Mouse (Mus musculus) neural tube, embryonic 15.5 days (tissue): Measurements from ENCODE around the gene Foxi2. TPM values are rescaled to one million over a fixed set of nuclear protein-coding genes. Genes with fewer than 3 reads are reported as not detected.

ENCODE experiments used
- ATAC-seq: fragments of 200-750 bp; cut with Nextera tagmentation; 2 replicates; pipeline ENCODE4 v1.8.0; 2017; ENCODE audit warnings: mild to moderate bottlenecking, moderate TSS enrichment, moderate library complexity; ENCODE audit not compliant: low FRiP score
- H3K27ac ChIP-seq: fragments of 300-500 bp; sonication (generic); replicated peaks from 2 replicates; pipeline ENCODE4 v1.5.1; 2015; ENCODE audit warnings: mild to moderate bottlenecking, inconsistent platforms
- H3K27me3 ChIP-seq: fragments of 300-500 bp; sonication (generic); replicated peaks from 2 replicates; pipeline ENCODE4 v1.6.1; 2015; ENCODE audit warnings: inconsistent platforms
- H3K36me3 ChIP-seq: fragments of 300-500 bp; sonication (generic); 2 replicates; pipeline ENCODE4 v1.6.1; 2015; ENCODE audit warnings: inconsistent platforms
- H3K4me1 ChIP-seq: fragments of 300-500 bp; sonication (generic); 2 replicates; pipeline ENCODE4 v1.6.1; 2015; ENCODE audit warnings: inconsistent platforms
- H3K4me2 ChIP-seq: fragments of 300-500 bp; sonication (generic); 2 replicates; pipeline ENCODE4 v1.6.1; 2015; ENCODE audit warnings: inconsistent platforms, mild to moderate bottlenecking, moderate library complexity
- H3K4me3 ChIP-seq: fragments of 300-500 bp; sonication (generic); replicated peaks from 2 replicates; pipeline ENCODE4 v1.5.1; 2015; ENCODE audit warnings: mild to moderate bottlenecking, inconsistent platforms
- H3K9ac ChIP-seq: fragments of 300-500 bp; sonication (generic); replicated peaks from 2 replicates; pipeline ENCODE4 v1.6.1; 2015; ENCODE audit warnings: mild to moderate bottlenecking, inconsistent platforms
- H3K9me3 ChIP-seq: fragments of 300-500 bp; sonication (generic); replicated peaks from 2 replicates; pipeline ENCODE4 v1.6.1; 2016; ENCODE audit warnings: inconsistent platforms
- WGBS: fragments of 180-500 bp; shearing (Covaris S2); methylation state at CpG from one replicate; pipeline ENCODE4 v1.1.7; 2015; ENCODE audit warnings: mixed read lengths; 5-methylcytosine and 5-hydroxymethylcytosine counted together
- polyA plus RNA-seq: library from polyadenylated mRNA; unstranded; fragments of >200 nt; fragmentation: Nextera tagmentation; extraction: Ambion mirVana; gene quantifications from 2 replicates; pipeline ENCODE4 v1.2.1, GENCODE M21; 2015

Gene Foxi2
- not detected in 2 replicates for polyA plus RNA-seq

DNA sequence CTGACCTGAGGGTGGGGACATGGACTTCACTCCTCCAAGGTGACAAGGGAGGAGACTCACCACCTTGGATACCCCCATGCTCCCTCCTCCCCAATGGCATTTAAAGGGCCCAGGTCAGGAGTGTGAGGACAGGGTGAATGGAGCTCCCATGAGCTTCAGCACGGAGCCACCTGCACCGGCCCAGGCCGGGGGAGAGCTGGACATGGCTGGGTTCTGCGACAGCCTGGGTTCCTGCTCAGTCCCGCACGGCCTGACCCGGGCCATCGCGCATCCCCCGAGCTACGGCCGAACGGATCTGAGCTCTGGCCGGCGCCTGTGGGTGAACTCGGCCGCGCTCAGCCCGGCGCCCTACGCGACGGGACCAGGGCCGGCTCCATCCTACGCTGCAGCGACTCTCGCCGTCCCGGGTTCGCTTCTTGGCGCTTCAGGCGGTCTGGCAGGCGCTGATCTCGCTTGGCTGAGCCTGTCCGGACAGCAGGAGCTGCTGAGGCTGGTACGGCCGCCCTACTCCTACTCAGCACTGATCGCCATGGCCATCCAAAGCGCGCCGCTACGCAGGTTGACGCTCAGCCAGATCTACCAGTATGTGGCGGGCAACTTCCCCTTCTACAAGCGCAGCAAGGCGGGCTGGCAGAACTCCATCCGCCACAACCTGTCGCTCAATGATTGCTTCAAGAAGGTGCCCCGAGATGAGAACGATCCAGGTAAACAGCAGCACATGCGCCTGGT lies at the start of gene Foxi2:
Foxi2 (plus strand) TSS at position 72 of the 729 bp plus-strand sequence.
- Histone ChIP-seq H3K27ac (no peak within 1 kb of the TSS), H3K27me3 (peaks cover 49% of the 10 kb centered on the region), H3K4me1 (peaks cover 10% of the 10 kb centered on the region; the same call in 1 of the 2 replicates), H3K4me3 (peak within 1 kb of the TSS; percentile 32), H3K9me3 (no peaks in the 10 kb centered on the region), H3K9ac (0 out of 2 replicates have a peak within 1 kb of the TSS, but pooled peaks have one; percentile 32), H3K4me2 (peak within 1 kb of the TSS; percentile 66), H3K36me3 (no peaks in the 10 kb centered on the region)
- WGBS = 4% methylated on average over 51 of the region's 51 CpGs
- no peak for ATAC-seq

DNA sequence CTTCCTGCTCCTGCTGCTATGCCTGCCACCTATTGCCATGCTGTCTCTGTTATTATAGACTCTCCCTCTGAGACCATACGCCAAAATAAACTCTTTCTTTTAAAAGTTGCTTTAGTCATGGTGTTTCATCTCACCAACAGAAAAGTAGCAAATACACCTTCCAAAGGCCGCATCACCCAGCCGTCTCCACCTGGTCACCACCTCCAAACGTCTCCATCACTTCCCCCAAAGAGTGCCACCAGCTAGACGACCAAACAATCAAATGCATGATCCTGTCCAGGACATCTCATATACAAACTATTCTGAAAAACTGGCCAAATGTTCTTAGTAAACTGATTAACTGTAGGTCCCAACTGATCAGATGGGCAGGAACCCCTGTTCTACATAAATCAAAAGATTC lies 45.5 kb upstream of the Foxi2 start:
- Histone ChIP-seq H3K27me3 (no peaks in the 10 kb centered on the region), H3K4me3 (no peak overlapping the region), H3K27ac (no peak overlapping the region), H3K36me3 (no peaks in the 10 kb centered on the region), H3K9ac (no peak overlapping the region), H3K4me2 (no peak overlapping the region), H3K4me1 (no peaks in the 10 kb centered on the region), H3K9me3 (no peaks in the 10 kb centered on the region)
- 94% methylated on average over 5 of the region's 5 CpGs for WGBS
- ATAC-seq = no peak

- no peaks in the 10 kb centered on the region for H3K9me3 ChIP-seq
- 0 out of 2 replicates have a peak, but pooled peaks cover 9% of the 10 kb centered on the region for H3K4me1 ChIP-seq
- peak; percentile 57; the same call in 1 of the 2 replicates for ATAC-seq
- no peak overlapping the region for H3K4me3 ChIP-seq
- no peaks in the 10 kb centered on the region for H3K36me3 ChIP-seq
- no peak overlapping the region for H3K9ac ChIP-seq
- H3K27me3 ChIP-seq = no peaks in the 10 kb centered on the region
- peak overlapping the region; percentile 31 for H3K4me2 ChIP-seq
- 57% methylated on average over 13 of the region's 13 CpGs for WGBS
- no peak overlapping the region; the same call in 1 of the 2 replicates for H3K27ac ChIP-seq
Observed at GRCm38 (mm10) chr7:135376048-135376447, 34.1 kb upstream of the Foxi2 start.

DNA sequence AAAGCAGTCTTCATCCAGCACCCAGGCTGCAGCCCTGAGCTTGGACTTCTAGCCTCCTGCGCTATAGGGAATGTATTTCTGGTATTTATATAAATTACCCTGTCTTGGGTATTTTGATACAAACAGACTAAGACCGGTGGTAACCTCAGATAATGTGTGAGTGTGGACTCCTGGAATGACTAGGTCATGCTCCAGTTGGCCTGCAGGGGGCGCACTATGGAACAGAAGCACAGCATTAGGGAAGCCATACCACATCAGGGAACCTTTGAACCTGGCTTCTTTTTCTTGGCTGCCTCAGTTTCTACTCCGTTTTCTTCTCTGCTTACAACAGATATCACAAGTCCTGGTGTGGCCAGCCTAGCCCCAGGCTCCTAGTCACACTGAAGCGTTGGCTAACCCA lies 33.2 kb upstream of the Foxi2 start:
- Histone ChIP-seq H3K9me3 (no peaks in the 10 kb centered on the region), H3K36me3 (no peaks in the 10 kb centered on the region), H3K9ac (no peak overlapping the region), H3K27ac (no peak overlapping the region; the same call in 1 of the 2 replicates), H3K4me2 (no peak overlapping the region), H3K4me3 (no peak overlapping the region), H3K4me1 (0 out of 2 replicates have a peak, but pooled peaks cover 9% of the 10 kb centered on the region), H3K27me3 (no peaks in the 10 kb centered on the region)
- ATAC-seq = no peak
- 66% methylated on average over 5 of the region's 5 CpGs for WGBS

- ATAC-seq = no peak
Observed at GRCm38 (mm10) chr7:135378331-135378730, 31.8 kb upstream of the Foxi2 start.

GRCm38 (mm10) chr7:135389039-135389438 lies 21.1 kb upstream of the Foxi2 start:
- Histone ChIP-seq H3K9me3 (no peaks in the 10 kb centered on the region), H3K27me3 (no peaks in the 10 kb centered on the region), H3K4me3 (no peak overlapping the region), H3K36me3 (no peaks in the 10 kb centered on the region), H3K4me1 (no peaks in the 10 kb centered on the region), H3K9ac (no peak overlapping the region), H3K27ac (no peak overlapping the region), H3K4me2 (no peak overlapping the region)
- no peak for ATAC-seq
- WGBS = 72% methylated on average over 3 of the region's 3 CpGs

More at GRCm38 (mm10) chr7:135378331-135378730, 31.8 kb upstream of the Foxi2 start:
- Histone ChIP-seq H3K27me3 (no peaks in the 10 kb centered on the region), H3K4me1 (0 out of 2 replicates have a peak, but pooled peaks cover 9% of the 10 kb centered on the region), H3K9ac (no peak overlapping the region), H3K9me3 (no peaks in the 10 kb centered on the region), H3K4me3 (no peak overlapping the region), H3K36me3 (no peaks in the 10 kb centered on the region), H3K4me2 (no peak overlapping the region), H3K27ac (no peak overlapping the region)
- 87% methylated on average over 5 of the region's 5 CpGs for WGBS

- WGBS = 5% methylated on average over 5 of the region's 5 CpGs
- ATAC-seq = no peak
- 0 out of 2 replicates have a peak, but pooled peaks cover 3% of the 10 kb centered on the region for H3K4me1 ChIP-seq
- H3K4me2 ChIP-seq = no peak overlapping the region
- H3K4me3 ChIP-seq = no peak overlapping the region
- no peaks in the 10 kb centered on the region for H3K9me3 ChIP-seq
- H3K27ac ChIP-seq = no peak overlapping the region
- H3K9ac ChIP-seq = no peak overlapping the region
- H3K36me3 ChIP-seq = no peaks in the 10 kb centered on the region
- H3K27me3 ChIP-seq = no peaks in the 10 kb centered on the region
Observed at GRCm38 (mm10) chr7:135392949-135393542, 17.1 kb upstream of the Foxi2 start.

DNA sequence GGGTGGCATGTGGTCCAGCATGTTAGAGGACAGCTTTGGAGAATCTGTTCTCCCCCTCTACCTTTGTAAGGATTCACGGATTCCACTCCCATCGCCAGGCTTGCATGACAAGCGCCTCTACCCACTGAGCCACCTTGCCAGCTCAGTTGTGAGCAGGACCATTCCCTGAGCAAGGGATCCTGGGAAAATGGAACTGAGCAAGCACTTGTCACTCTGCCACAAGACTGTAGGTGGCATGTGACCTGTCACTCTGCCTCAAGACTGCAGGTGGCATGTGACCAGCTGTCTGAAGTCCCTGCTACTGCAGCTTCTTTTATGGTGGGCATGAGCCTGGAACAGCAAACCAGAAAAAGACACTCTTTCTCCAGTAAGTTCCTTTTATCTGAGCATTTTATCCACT lies 15.7 kb upstream of the Foxi2 start:
- H3K27ac ChIP-seq = no peak overlapping the region
- no peaks in the 10 kb centered on the region for H3K36me3 ChIP-seq
- H3K9ac ChIP-seq = no peak overlapping the region
- no peak for ATAC-seq
- H3K4me2 ChIP-seq = no peak overlapping the region
- H3K4me3 ChIP-seq = no peak overlapping the region
- 91% methylated on average over 3 of the region's 3 CpGs for WGBS
- no peaks in the 10 kb centered on the region for H3K9me3 ChIP-seq
- H3K27me3 ChIP-seq = no peaks in the 10 kb centered on the region
- 0 out of 2 replicates have a peak, but pooled peaks cover 3% of the 10 kb centered on the region for H3K4me1 ChIP-seq

- Histone ChIP-seq H3K4me3 (no peak overlapping the region), H3K4me1 (0 out of 2 replicates have a peak, but pooled peaks cover 3% of the 10 kb centered on the region), H3K9me3 (no peaks in the 10 kb centered on the region), H3K27me3 (no peaks in the 10 kb centered on the region), H3K27ac (no peak overlapping the region), H3K9ac (no peak overlapping the region), H3K4me2 (no peak overlapping the region), H3K36me3 (no peaks in the 10 kb centered on the region)
- ATAC-seq = no peak
Observed at GRCm38 (mm10) chr7:135395242-135395641, 14.9 kb upstream of the Foxi2 start.

GRCm38 (mm10) chr7:135397096-135397495 lies 13.0 kb upstream of the Foxi2 start:
- Histone ChIP-seq H3K27ac (no peak overlapping the region), H3K4me3 (no peak overlapping the region), H3K36me3 (no peaks in the 10 kb centered on the region), H3K4me1 (0 out of 2 replicates have a peak, but pooled peaks cover 3% of the 10 kb centered on the region), H3K27me3 (no peaks in the 10 kb centered on the region), H3K4me2 (no peak overlapping the region), H3K9me3 (no peaks in the 10 kb centered on the region), H3K9ac (no peak overlapping the region)
- 42% methylated on average over 6 of the region's 6 CpGs for WGBS
- ATAC-seq = no peak

GRCm38 (mm10) chr7:135397874-135398273 lies 12.2 kb upstream of the Foxi2 start:
- WGBS = 53% methylated on average over 5 of the region's 5 CpGs
- no peak overlapping the region for H3K9ac ChIP-seq

DNA sequence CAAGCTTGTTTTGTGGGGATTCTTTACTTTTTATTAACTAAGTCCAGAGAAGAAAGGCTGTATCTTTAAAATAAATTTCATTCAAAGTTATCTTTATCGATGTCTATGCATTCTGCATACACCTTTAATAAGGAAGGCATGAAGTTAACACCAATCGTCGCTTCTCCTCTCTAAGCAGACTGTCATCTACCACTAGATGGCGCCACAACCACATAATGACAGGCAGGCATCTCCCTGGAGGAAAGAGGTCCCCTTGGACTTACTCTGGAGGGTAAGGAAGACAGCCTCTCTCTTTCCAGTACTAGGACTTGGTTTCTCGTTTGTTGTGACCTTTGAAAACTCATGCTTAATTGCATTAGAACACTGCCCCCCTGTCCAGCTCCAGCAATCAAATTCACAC lies 6.7 kb upstream of the Foxi2 start:
- ATAC-seq = no peak
- Histone ChIP-seq H3K36me3 (no peaks in the 10 kb centered on the region), H3K27me3 (peaks cover 18% of the 10 kb centered on the region), H3K4me2 (no peak overlapping the region), H3K27ac (no peak overlapping the region), H3K4me3 (no peak overlapping the region), H3K9me3 (no peaks in the 10 kb centered on the region), H3K9ac (no peak overlapping the region), H3K4me1 (no peaks in the 10 kb centered on the region)
- WGBS = 13% methylated on average over 5 of the region's 5 CpGs

More at GRCm38 (mm10) chr7:135397874-135398273, 12.2 kb upstream of the Foxi2 start:
- Histone ChIP-seq H3K4me3 (no peak overlapping the region), H3K27me3 (peaks cover 6% of the 10 kb centered on the region), H3K4me2 (no peak overlapping the region), H3K36me3 (no peaks in the 10 kb centered on the region), H3K4me1 (0 out of 2 replicates have a peak, but pooled peaks cover 3% of the 10 kb centered on the region), H3K27ac (no peak overlapping the region), H3K9me3 (no peaks in the 10 kb centered on the region)
- ATAC-seq = no peak
